Mouse (Mus musculus) MEL (cell line): ENCODE data around the gene Zfp664. TPM values are rescaled to one million over a fixed set of nuclear protein-coding genes. Genes with fewer than 3 reads are reported as not detected.

Experiments
- DNase-seq: peaks from one replicate; pipeline ENCODE4 v3.0.0; 2011; ENCODE audit warnings: low read depth, low spot score
- H3K27ac ChIP-seq: 2 replicates; pipeline ENCODE4 v1.5.1; 2012; ENCODE audit warnings: low read depth, mild to moderate bottlenecking, control low read depth, low read length, moderate library complexity; ENCODE audit not compliant: control insufficient read depth
- H3K27me3 ChIP-seq, 2 experiments: fragments of 150-350 bp in 1 of 2; sonication (generic) in 1 of 2; 2 replicates each; pipeline ENCODE4 v1.6.1; 2012; ENCODE audit warnings: low read length in 2 of 2, mild to moderate bottlenecking in 2 of 2, improper control_type of control experiment in 1 of 2, moderate library complexity in 1 of 2; ENCODE audit not compliant: insufficient read depth in 2 of 2, control insufficient read depth in 1 of 2
- H3K36me3 ChIP-seq, 2 experiments: 2 replicates each; pipeline ENCODE4 v1.6.1; 2012 to 2014; ENCODE audit warnings: low read length in 2 of 2, improper control_type of control experiment in 1 of 2, inconsistent platforms in 1 of 2, mild to moderate bottlenecking in 1 of 2; ENCODE audit not compliant: insufficient read depth in 2 of 2, control insufficient read depth in 1 of 2
- H3K4me1 ChIP-seq, 2 experiments: fragments of 150-350 bp in 1 of 2; sonication (generic) in 1 of 2; 2 replicates each; pipeline ENCODE4 v1.6.1; 2012; ENCODE audit warnings: low read length in 2 of 2, improper control_type of control experiment in 1 of 2, mild to moderate bottlenecking in 1 of 2; ENCODE audit not compliant: insufficient read depth in 2 of 2, control insufficient read depth in 1 of 2
- H3K4me3 ChIP-seq, 2 experiments: fragments of 150-350 bp in 1 of 2; sonication (generic) in 1 of 2; 2 replicates each; pipeline ENCODE4 v1.5.1; 2012; ENCODE audit warnings: low read depth in 2 of 2, low read length in 2 of 2, mild to moderate bottlenecking in 2 of 2, moderate library complexity in 2 of 2, control low read depth in 1 of 2, improper control_type of control experiment in 1 of 2; ENCODE audit not compliant: control insufficient read depth in 1 of 2, insufficient read depth in 1 of 2
- H3K79me2 ChIP-seq: 2 replicates; pipeline ENCODE4 v1.6.1; 2012; ENCODE audit warnings: mild to moderate bottlenecking, low read length, moderate library complexity; ENCODE audit not compliant: control insufficient read depth, poor library complexity, insufficient read depth
- H3K9ac ChIP-seq: 2 replicates; pipeline ENCODE4 v1.6.1; 2012; ENCODE audit warnings: low read depth, mild to moderate bottlenecking, control low read depth, low read length, moderate library complexity; ENCODE audit not compliant: control insufficient read depth, poor library complexity, severe bottlenecking
- H3K9me3 ChIP-seq: fragments of 150-350 bp; sonication (generic); replicated peaks from 2 replicates; pipeline ENCODE4 v1.6.1; 2012; ENCODE audit warnings: mild to moderate bottlenecking, low read length, improper control_type of control experiment, moderate library complexity; ENCODE audit not compliant: insufficient read depth
- BHLHE40 ChIP-seq: IDR thresholded peaks from 2 replicates; pipeline ENCODE4 v1.6.1; 2012; ENCODE audit warnings: low read depth, mild to moderate bottlenecking, inconsistent platforms, low read length, improper control_type of control experiment, borderline replicate concordance
- CTCF ChIP-seq, 3 experiments: IDR thresholded peaks in 2 of 3; conservative IDR thresholded peaks in 1 of 3; 2 replicates each; pipeline ENCODE4 v1.5.1; 2011 to 2012; ENCODE audit warnings: low read length in 3 of 3, low read depth in 2 of 3, mild to moderate bottlenecking in 2 of 3, improper control_type of control experiment in 1 of 3, inconsistent platforms in 1 of 3, mixed read lengths in 1 of 3, moderate library complexity in 1 of 3; ENCODE audit not compliant: control insufficient read depth in 1 of 3, insufficient read depth in 1 of 3, poor library complexity in 1 of 3, severe bottlenecking in 1 of 3
- ELF1 ChIP-seq: IDR thresholded peaks from 2 replicates; pipeline ENCODE4 v1.6.1; 2014; ENCODE audit warnings: low read depth, mild to moderate bottlenecking, inconsistent platforms, low read length, improper control_type of control experiment, moderate library complexity
- EP300 ChIP-seq, 2 experiments: IDR thresholded peaks; 2 replicates each; pipeline ENCODE4 v1.6.1; 2011; ENCODE audit warnings: improper control_type of control experiment in 2 of 2, low read length in 2 of 2, low read depth in 1 of 2, mild to moderate bottlenecking in 1 of 2
- ETS1 ChIP-seq: IDR thresholded peaks from 2 replicates; pipeline ENCODE4 v1.6.1; 2012; ENCODE audit warnings: low read depth, mild to moderate bottlenecking, inconsistent platforms, low read length, improper control_type of control experiment, moderate library complexity
- KAT2A ChIP-seq: conservative IDR thresholded peaks from 2 replicates; pipeline ENCODE4 v1.6.1; 2012; ENCODE audit warnings: low read depth, low read length, improper control_type of control experiment, inconsistent platforms
- MXI1 ChIP-seq: IDR thresholded peaks from 2 replicates; pipeline ENCODE4 v1.6.1; 2011; ENCODE audit warnings: mild to moderate bottlenecking, low read depth, low read length, improper control_type of control experiment
- MYB ChIP-seq: IDR thresholded peaks from 2 replicates; pipeline ENCODE4 v1.6.1; 2011; ENCODE audit warnings: mild to moderate bottlenecking, low read depth, low read length, improper control_type of control experiment
- POLR2AphosphoS2 ChIP-seq: IDR thresholded peaks from 2 replicates; pipeline ENCODE4 v1.6.1; 2011; ENCODE audit warnings: low read length, improper control_type of control experiment
- RAD21 ChIP-seq: IDR thresholded peaks from 2 replicates; pipeline ENCODE4 v1.6.1; 2011; ENCODE audit warnings: mild to moderate bottlenecking, low read depth, low read length, improper control_type of control experiment
- RCOR1 ChIP-seq: IDR thresholded peaks from 2 replicates; pipeline ENCODE4 v1.6.1; 2012; ENCODE audit warnings: low read depth, mild to moderate bottlenecking, inconsistent platforms, low read length, improper control_type of control experiment
- SMC3 ChIP-seq: IDR thresholded peaks from 2 replicates; pipeline ENCODE4 v1.6.1; 2011; ENCODE audit warnings: low read depth, low read length, improper control_type of control experiment
- USF2 ChIP-seq, 2 experiments: IDR thresholded peaks; 2 replicates each; pipeline ENCODE4 v1.6.1; 2011 to 2012; ENCODE audit warnings: improper control_type of control experiment in 2 of 2, low read length in 2 of 2, borderline replicate concordance in 1 of 2, inconsistent platforms in 1 of 2, low read depth in 1 of 2, mild to moderate bottlenecking in 1 of 2; ENCODE audit not compliant: insufficient read depth in 1 of 2
- ZKSCAN1 ChIP-seq: IDR thresholded peaks from 2 replicates; pipeline ENCODE4 v1.6.1; 2012; ENCODE audit warnings: low read depth, mild to moderate bottlenecking, inconsistent platforms, low read length, improper control_type of control experiment, moderate library complexity
- ZMIZ1 ChIP-seq: IDR thresholded peaks from 2 replicates; pipeline ENCODE4 v1.6.1; 2012; ENCODE audit warnings: low read depth, mild to moderate bottlenecking, inconsistent platforms, low read length, improper control_type of control experiment, moderate library complexity
- polyA plus RNA-seq, 2 experiments: library from polyadenylated mRNA; stranded (reverse) in 1 of 2; unstranded in 1 of 2; fragments of >175 nt in 1 of 2; fragments of >200 nt in 1 of 2; gene quantifications; 2 replicates each; pipeline versions ENCODE4 v1.2.1 to v1.2.4; 2012; ENCODE audit warnings: low replicate concordance in 2 of 2, low read depth in 1 of 2; ENCODE audit not compliant: insufficient read length in 2 of 2, insufficient read depth in 1 of 2, missing spikeins in 1 of 2
- total RNA-seq: library from RNA; depleted of rRNA; stranded (reverse); fragments of 300-350 nt; gene quantifications from 2 replicates; pipeline ENCODE4 v1.2.3, GENCODE M21; 2012

Gene Zfp664
- total and polyA plus RNA-seq, 3 experiments, result 18.6 to 205 (median 37.7) TPM

GRCm38 (mm10) chr5:124873890-124874601 lies 11.6 kb downstream of the Zfp664 start:
- Histone ChIP-seq H3K79me2 (peaks cover 11% of the 10 kb centered on the region; the same call in 1 of the 2 replicates), H3K9ac (no peak overlapping the region), H3K4me1 (peaks cover 2 to 10% of the 10 kb centered on the region in 2 experiments), H3K4me3 (no peak overlapping the region), H3K27ac (no peak overlapping the region), H3K27me3 (no peaks in the 10 kb centered on the region), H3K36me3 (peaks cover 0 to 15% of the 10 kb centered on the region in 2 experiments), H3K9me3 (no peaks in the 10 kb centered on the region)
- no peak for TF ChIP-seq SMC3
- TF ChIP-seq ZMIZ1, result no peak
- TF ChIP-seq POLR2AphosphoS2, result no peak
- TF ChIP-seq ELF1, result no peak
- no peak for TF ChIP-seq RCOR1
- no peak for DNase-seq

- Histone ChIP-seq H3K9ac (no peak overlapping the region), H3K4me3 (no peak overlapping the region), H3K27ac (no peak overlapping the region), H3K79me2 (peaks cover 5% of the 10 kb centered on the region; the same call in 1 of the 2 replicates), H3K36me3 (peaks cover 0 to 4% of the 10 kb centered on the region in 2 experiments; a peak in 3 of 4 replicates), H3K27me3 (no peaks in the 10 kb centered on the region), H3K4me1 (no peaks in the 10 kb centered on the region; a peak in 1 of 4 replicates), H3K9me3 (no peaks in the 10 kb centered on the region)
- DNase-seq, result no peak
- TF ChIP-seq KAT2A (no peak), CTCF (IDR thresholded peaks at IDR 0.05 in 2 of 3, conservative IDR thresholded peaks at IDR 0.05 in 1 of 3; ENCODE audit: control insufficient read depth in 1 of 3, insufficient read depth in 1 of 3, low read depth in 2 of 3, low read length in 3 of 3, poor library complexity in 1 of 3, severe bottlenecking in 1 of 3) (no peak), MXI1 (no peak), ETS1 (no peak), EP300 (IDR thresholded peaks at IDR 0.05; ENCODE audit: low read depth in 1 of 2, low read length in 2 of 2) (no peak), BHLHE40 (no peak), POLR2AphosphoS2 (no peak), RAD21 (no peak), MYB (no peak), USF2 (IDR thresholded peaks at IDR 0.05; ENCODE audit: borderline replicate concordance in 1 of 2, insufficient read depth in 1 of 2, low read depth in 1 of 2, low read length in 2 of 2) (no peak), ZKSCAN1 (no peak)
Measured at GRCm38 (mm10) chr5:124879251-124879650, 16.8 kb downstream of the Zfp664 start.
